Mouse (Mus musculus) neural tube, embryonic 15.5 days (tissue): Measurements from ENCODE around the gene Gm6899. TPM values are rescaled to one million over a fixed set of nuclear protein-coding genes. Genes with fewer than 3 reads are reported as not detected.

ENCODE experiments used
- ATAC-seq: fragments of 200-750 bp; cut with Nextera tagmentation; 2 replicates; pipeline ENCODE4 v1.8.0; 2017; ENCODE audit warnings: mild to moderate bottlenecking, moderate TSS enrichment, moderate library complexity; ENCODE audit not compliant: low FRiP score
- H3K27ac ChIP-seq: fragments of 300-500 bp; sonication (generic); replicated peaks from 2 replicates; pipeline ENCODE4 v1.5.1; 2015; ENCODE audit warnings: mild to moderate bottlenecking, inconsistent platforms
- H3K27me3 ChIP-seq: fragments of 300-500 bp; sonication (generic); replicated peaks from 2 replicates; pipeline ENCODE4 v1.6.1; 2015; ENCODE audit warnings: inconsistent platforms
- H3K36me3 ChIP-seq: fragments of 300-500 bp; sonication (generic); 2 replicates; pipeline ENCODE4 v1.6.1; 2015; ENCODE audit warnings: inconsistent platforms
- H3K4me1 ChIP-seq: fragments of 300-500 bp; sonication (generic); 2 replicates; pipeline ENCODE4 v1.6.1; 2015; ENCODE audit warnings: inconsistent platforms
- H3K4me2 ChIP-seq: fragments of 300-500 bp; sonication (generic); 2 replicates; pipeline ENCODE4 v1.6.1; 2015; ENCODE audit warnings: inconsistent platforms, mild to moderate bottlenecking, moderate library complexity
- H3K4me3 ChIP-seq: fragments of 300-500 bp; sonication (generic); replicated peaks from 2 replicates; pipeline ENCODE4 v1.5.1; 2015; ENCODE audit warnings: mild to moderate bottlenecking, inconsistent platforms
- H3K9ac ChIP-seq: fragments of 300-500 bp; sonication (generic); replicated peaks from 2 replicates; pipeline ENCODE4 v1.6.1; 2015; ENCODE audit warnings: mild to moderate bottlenecking, inconsistent platforms
- H3K9me3 ChIP-seq: fragments of 300-500 bp; sonication (generic); replicated peaks from 2 replicates; pipeline ENCODE4 v1.6.1; 2016; ENCODE audit warnings: inconsistent platforms
- WGBS: fragments of 180-500 bp; shearing (Covaris S2); methylation state at CpG from one replicate; pipeline ENCODE4 v1.1.7; 2015; ENCODE audit warnings: mixed read lengths; 5-methylcytosine and 5-hydroxymethylcytosine counted together
- polyA plus RNA-seq: library from polyadenylated mRNA; unstranded; fragments of >200 nt; fragmentation: Nextera tagmentation; extraction: Ambion mirVana; gene quantifications from 2 replicates; pipeline ENCODE4 v1.2.1, GENCODE M21; 2015

The Gm6899 gene
- polyA plus RNA-seq = not detected in 2 replicates

- peak within 1 kb of the TSS; percentile 55 for H3K9ac ChIP-seq
- peak within 1 kb of the TSS; percentile 98 for H3K4me2 ChIP-seq
- peak within 1 kb of the TSS; percentile 62 for H3K4me3 ChIP-seq
- peak; percentile 93 for ATAC-seq
- 1% methylated on average over 60 of the region's 60 CpGs for WGBS
- H3K27ac ChIP-seq = no peak within 1 kb of the TSS
- no peaks in the 10 kb centered on the region for H3K9me3 ChIP-seq
- H3K36me3 ChIP-seq = no peaks in the 10 kb centered on the region
- peaks cover 10% of the 10 kb centered on the region; the same call in 1 of the 2 replicates for H3K4me1 ChIP-seq
- no peaks in the 10 kb centered on the region for H3K27me3 ChIP-seq
These were observed at the start of gene Gm6899, which contains the start of gene Vrk2 for GRCm38 (mm10) chr11:26593061-26594059. Gm6899 (plus strand) TSS chr11:26593241. Vrk2 (minus strand) TSS chr11:26593999.

GRCm38 (mm10) chr11:26551551-26551950 is 41.5 kb upstream of the Gm6899 start:
- no peak for ATAC-seq
- 91% methylated on average over 3 of the region's 3 CpGs for WGBS
- Histone ChIP-seq H3K9ac (no peak overlapping the region), H3K4me3 (no peak overlapping the region), H3K36me3 (no peaks in the 10 kb centered on the region), H3K4me1 (no peaks in the 10 kb centered on the region), H3K27me3 (no peaks in the 10 kb centered on the region), H3K9me3 (no peaks in the 10 kb centered on the region), H3K27ac (no peak overlapping the region), H3K4me2 (no peak overlapping the region)

- Histone ChIP-seq H3K27ac (no peak overlapping the region), H3K4me2 (0 out of 2 replicates have a peak overlapping the region, but pooled peaks have one; percentile 7), H3K4me1 (peaks cover 7% of the 10 kb centered on the region; the same call in 1 of the 2 replicates), H3K27me3 (no peaks in the 10 kb centered on the region), H3K36me3 (no peaks in the 10 kb centered on the region), H3K9ac (no peak overlapping the region), H3K4me3 (no peak overlapping the region), H3K9me3 (no peaks in the 10 kb centered on the region)
- ATAC-seq = peak; percentile 50; the same call in 1 of the 2 replicates
- 53% methylated on average over 17 of the region's 17 CpGs for WGBS
These were observed 7.4 kb upstream of the Gm6899 start for GRCm38 (mm10) chr11:26585409-26586366.

GRCm38 (mm10) chr11:26586367-26587183 is 6.5 kb upstream of the Gm6899 start:
- Histone ChIP-seq H3K9me3 (no peaks in the 10 kb centered on the region), H3K27me3 (no peaks in the 10 kb centered on the region), H3K4me2 (no peak overlapping the region), H3K36me3 (no peaks in the 10 kb centered on the region), H3K4me1 (peaks cover 7% of the 10 kb centered on the region; the same call in 1 of the 2 replicates), H3K27ac (no peak overlapping the region), H3K4me3 (no peak overlapping the region), H3K9ac (no peak overlapping the region)
- no peak for ATAC-seq
- WGBS = 71% methylated on average over 6 of the region's 6 CpGs

GRCm38 (mm10) chr11:26587184-26587524 is 5.9 kb upstream of the Gm6899 start:
- Histone ChIP-seq H3K27ac (no peak overlapping the region), H3K9me3 (no peaks in the 10 kb centered on the region), H3K27me3 (no peaks in the 10 kb centered on the region), H3K4me1 (peaks cover 7% of the 10 kb centered on the region; the same call in 1 of the 2 replicates), H3K4me3 (no peak overlapping the region), H3K4me2 (no peak overlapping the region), H3K9ac (no peak overlapping the region), H3K36me3 (no peaks in the 10 kb centered on the region)
- no peak for ATAC-seq
- WGBS = 92% methylated on average over 1 of the region's 1 CpGs

GRCm38 (mm10) chr11:26592395-26593053 is 517 bp upstream of the Gm6899 start:
- Histone ChIP-seq H3K27ac (no peak overlapping the region), H3K4me1 (peaks cover 10% of the 10 kb centered on the region; the same call in 1 of the 2 replicates), H3K9ac (peak overlapping the region; percentile 55), H3K4me3 (peak overlapping the region; percentile 62), H3K27me3 (no peaks in the 10 kb centered on the region), H3K36me3 (no peaks in the 10 kb centered on the region), H3K9me3 (no peaks in the 10 kb centered on the region), H3K4me2 (peak overlapping the region; percentile 98)
- no peak for ATAC-seq
- WGBS = 27% methylated on average over 6 of the region's 6 CpGs

- no peaks in the 10 kb centered on the region for H3K9me3 ChIP-seq
- H3K27ac ChIP-seq = no peak overlapping the region
- no peak overlapping the region for H3K4me2 ChIP-seq
- no peak overlapping the region for H3K4me3 ChIP-seq
- no peak for ATAC-seq
- no peak overlapping the region for H3K9ac ChIP-seq
- no peaks in the 10 kb centered on the region for H3K36me3 ChIP-seq
- no peaks in the 10 kb centered on the region for H3K27me3 ChIP-seq
- whole genome bisulfite sequencing = 80% methylated on average over 1 of the region's 1 CpGs
- peaks cover 10% of the 10 kb centered on the region; the same call in 1 of the 2 replicates for H3K4me1 ChIP-seq
These were observed 1.4 kb downstream of the Gm6899 start for GRCm38 (mm10) chr11:26594487-26594886.

GRCm38 (mm10) chr11:26596186-26596585 is 3.1 kb downstream of the Gm6899 start:
- Histone ChIP-seq H3K4me2 (no peak overlapping the region), H3K9me3 (no peaks in the 10 kb centered on the region), H3K27ac (no peak overlapping the region), H3K9ac (no peak overlapping the region), H3K36me3 (no peaks in the 10 kb centered on the region), H3K4me3 (no peak overlapping the region), H3K27me3 (no peaks in the 10 kb centered on the region), H3K4me1 (peaks cover 10% of the 10 kb centered on the region; the same call in 1 of the 2 replicates)
- 88% methylated on average over 1 of the region's 1 CpGs for WGBS
- ATAC-seq = no peak

- WGBS = 82% methylated on average over 6 of the region's 6 CpGs
- no peak overlapping the region for H3K4me3 ChIP-seq
- ATAC-seq = no peak
- no peaks in the 10 kb centered on the region for H3K27me3 ChIP-seq
- no peak overlapping the region for H3K4me2 ChIP-seq
- H3K9ac ChIP-seq = no peak overlapping the region
- H3K9me3 ChIP-seq = no peaks in the 10 kb centered on the region
- H3K36me3 ChIP-seq = no peaks in the 10 kb centered on the region
- H3K27ac ChIP-seq = no peak overlapping the region
- H3K4me1 ChIP-seq = peaks cover 10% of the 10 kb centered on the region; the same call in 1 of the 2 replicates
These were observed 4.1 kb downstream of the Gm6899 start for GRCm38 (mm10) chr11:26597145-26597544.

- Histone ChIP-seq H3K4me3 (no peak overlapping the region), H3K27me3 (no peaks in the 10 kb centered on the region), H3K9ac (no peak overlapping the region), H3K4me2 (no peak overlapping the region), H3K27ac (no peak overlapping the region), H3K9me3 (no peaks in the 10 kb centered on the region), H3K4me1 (peaks cover 10% of the 10 kb centered on the region; the same call in 1 of the 2 replicates), H3K36me3 (no peaks in the 10 kb centered on the region)
- WGBS = 84% methylated on average over 6 of the region's 6 CpGs
- no peak for ATAC-seq
These were observed 4.7 kb downstream of the Gm6899 start for GRCm38 (mm10) chr11:26597761-26598160.
